Mouse (Mus musculus): ENCODE data around the gene Sgsm1. TPM values are rescaled to one million over a fixed set of nuclear protein-coding genes. Genes with fewer than 3 reads are reported as not detected.

Sgsm1 gene
- polyA plus RNA-seq, 1 experiment from 2014 or later = 3.7 TPM

DNA sequence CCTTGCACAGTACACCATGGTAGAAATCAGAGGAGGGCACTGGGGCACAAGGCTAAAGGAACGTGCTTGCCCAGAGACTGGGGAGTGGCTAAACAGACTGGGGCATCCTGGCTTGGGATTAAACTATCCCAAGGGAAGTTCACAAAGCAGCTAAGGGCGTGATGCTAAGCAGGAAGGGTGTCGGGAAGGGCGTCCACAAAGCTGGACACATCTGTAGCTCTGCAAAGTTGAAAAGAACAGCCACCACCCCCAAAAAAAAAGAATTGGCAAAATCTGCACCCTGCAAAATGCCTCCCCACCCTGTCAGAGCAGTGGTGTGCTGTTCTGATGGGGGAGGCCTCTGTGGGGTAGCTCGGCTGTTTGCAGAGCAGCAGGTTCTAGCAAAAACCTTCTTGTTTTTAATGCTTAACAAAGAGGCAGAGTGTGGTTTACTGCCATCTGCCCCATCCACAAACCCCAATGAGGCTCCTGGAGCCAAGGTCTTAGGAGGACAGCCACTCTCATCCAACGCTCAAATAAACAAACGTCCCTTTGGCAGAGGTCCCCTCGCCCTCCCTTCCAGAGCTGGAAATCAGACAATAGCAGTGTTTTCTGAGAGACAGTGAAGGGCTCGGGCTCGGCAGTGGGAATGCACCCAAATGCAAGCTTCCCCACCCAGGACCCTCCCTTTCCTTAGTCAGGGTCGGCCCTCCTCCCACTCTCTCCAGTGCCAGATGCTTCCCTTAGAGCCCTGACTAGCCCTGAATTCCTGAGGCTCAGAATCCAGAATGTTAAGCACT lies 101.8 kb downstream of the Sgsm1 start:
- H3K4me2 ChIP-seq (ENCODE audit: low read length) = peak overlapping the region; percentile 2; the same call in 1 of the 2 replicates
- no peaks in the 10 kb centered on the region for H3K36me3 ChIP-seq (ENCODE audit: insufficient read depth, low read length)
- 38% methylated on average over 11 of the region's 11 CpGs for WGBS
- H3K4me1 ChIP-seq (replicated peaks; ENCODE audit: insufficient read depth, low read length) = peaks cover 27% of the 10 kb centered on the region
- peak overlapping the region; percentile 85 for H3K27ac ChIP-seq
- H3K9me3 ChIP-seq (replicated peaks; ENCODE audit: low read length) = no peaks in the 10 kb centered on the region
- ATAC-seq (replicated peaks; ENCODE audit: low FRiP score, low read depth) (no peak; the same call in 1 of the 2 replicates), DNase-seq (ENCODE audit: low spot score) (peak; percentile 89)
- 0 out of 2 replicates have a peak overlapping the region, but pooled peaks have one; percentile 18 for H3K9ac ChIP-seq (ENCODE audit: low read depth, low read length)
- H3K4me3 ChIP-seq (replicated peaks; ENCODE audit: low read depth, low read length) = no peak overlapping the region
- no peaks in the 10 kb centered on the region for H3K27me3 ChIP-seq (ENCODE audit: insufficient read depth, low read length)
- TF ChIP-seq CTCF (IDR thresholded peaks at IDR 0.05; ENCODE audit: low read depth) = no peak

DNA sequence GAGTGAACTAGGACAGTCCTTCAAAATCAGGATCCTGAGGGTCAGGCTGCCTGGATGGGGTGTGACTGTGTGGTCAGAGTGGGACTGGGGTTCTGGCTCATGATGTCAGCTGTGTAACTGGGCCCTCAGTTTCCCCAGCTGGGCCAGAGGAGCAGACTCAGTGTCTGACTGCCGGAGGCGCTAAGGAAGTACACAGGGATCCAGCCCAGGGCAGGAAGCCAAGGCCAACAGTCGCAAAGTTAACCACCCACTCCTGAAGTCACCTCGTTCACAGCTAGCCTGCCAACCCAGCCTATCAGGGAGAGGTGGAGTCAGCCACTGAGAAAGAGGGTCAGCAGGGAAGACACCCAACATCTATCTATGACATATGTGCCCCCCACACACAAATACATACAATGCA lies 102.5 kb downstream of the Sgsm1 start:
- WGBS = 47% methylated on average over 4 of the region's 4 CpGs
- 0 out of 2 replicates have a peak, but pooled peaks cover 2% of the 10 kb centered on the region for H3K36me3 ChIP-seq (ENCODE audit: insufficient read depth, low read length)
- H3K9me3 ChIP-seq (replicated peaks; ENCODE audit: low read length) = no peaks in the 10 kb centered on the region
- TF ChIP-seq CTCF (IDR thresholded peaks at IDR 0.05; ENCODE audit: low read depth) = no peak
- H3K27ac ChIP-seq = peak overlapping the region; percentile 85
- ATAC-seq (replicated peaks; ENCODE audit: low FRiP score, low read depth) (no peak), DNase-seq (ENCODE audit: low spot score) (no peak)
- no peak overlapping the region for H3K4me2 ChIP-seq (ENCODE audit: low read length)
- no peak overlapping the region for H3K9ac ChIP-seq (ENCODE audit: low read depth, low read length)
- H3K4me1 ChIP-seq (replicated peaks; ENCODE audit: insufficient read depth, low read length) = peaks cover 27% of the 10 kb centered on the region
- H3K4me3 ChIP-seq (replicated peaks; ENCODE audit: low read depth, low read length) = no peak overlapping the region
- H3K27me3 ChIP-seq (ENCODE audit: insufficient read depth, low read length) = no peaks in the 10 kb centered on the region

DNA sequence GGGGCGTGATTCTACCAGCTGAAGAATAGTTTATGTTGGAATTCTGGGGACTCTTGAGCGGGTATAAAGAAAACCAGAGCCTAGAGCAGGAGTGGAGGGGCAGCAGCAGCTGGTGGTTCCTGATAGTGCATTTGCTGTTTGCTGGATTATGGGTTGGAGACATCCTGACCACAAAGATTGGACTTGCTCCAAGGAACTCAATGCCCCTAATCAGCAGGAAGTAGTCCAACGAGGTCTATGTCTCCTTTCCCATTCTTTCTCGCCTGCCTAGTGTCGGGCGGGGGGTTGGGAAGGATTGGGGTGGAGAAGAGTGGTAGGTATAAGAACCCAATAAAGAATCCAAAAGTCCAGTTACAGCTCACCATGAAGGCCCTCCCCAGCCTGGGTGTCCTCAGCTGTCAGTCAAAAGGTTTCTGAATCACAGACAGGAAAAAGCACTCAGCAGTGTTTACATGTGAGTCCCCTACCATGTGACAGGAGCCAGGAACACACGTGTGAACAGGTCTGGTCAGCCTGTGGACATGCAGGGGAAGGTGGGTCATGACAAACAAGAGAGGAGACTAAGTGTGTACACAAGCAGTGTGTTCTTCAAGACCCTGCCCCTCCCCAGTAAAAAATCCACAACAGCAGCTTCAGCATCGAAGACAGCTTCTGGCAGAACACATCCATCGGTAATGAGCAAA lies 103.8 kb downstream of the Sgsm1 start:
- H3K27me3 ChIP-seq (ENCODE audit: insufficient read depth, low read length) = no peaks in the 10 kb centered on the region
- TF ChIP-seq CTCF (IDR thresholded peaks at IDR 0.05; ENCODE audit: low read depth) = no peak
- H3K9me3 ChIP-seq (replicated peaks; ENCODE audit: low read length) = no peaks in the 10 kb centered on the region
- H3K27ac ChIP-seq = peak overlapping the region; percentile 48
- no peak for DNase-seq (ENCODE audit: low spot score)
- H3K4me3 ChIP-seq (replicated peaks; ENCODE audit: low read depth, low read length) = no peak overlapping the region
- no peak overlapping the region for H3K9ac ChIP-seq (ENCODE audit: low read depth, low read length)
- WGBS = 49% methylated on average over 9 of the region's 9 CpGs
- peaks cover 22% of the 10 kb centered on the region for H3K4me1 ChIP-seq (replicated peaks; ENCODE audit: insufficient read depth, low read length)
- H3K4me2 ChIP-seq (ENCODE audit: low read length) = no peak overlapping the region
- H3K36me3 ChIP-seq (ENCODE audit: insufficient read depth, low read length) = 0 out of 2 replicates have a peak, but pooled peaks cover 2% of the 10 kb centered on the region
- ATAC-seq (replicated peaks; ENCODE audit: low FRiP score, low read depth) = no peak

DNA sequence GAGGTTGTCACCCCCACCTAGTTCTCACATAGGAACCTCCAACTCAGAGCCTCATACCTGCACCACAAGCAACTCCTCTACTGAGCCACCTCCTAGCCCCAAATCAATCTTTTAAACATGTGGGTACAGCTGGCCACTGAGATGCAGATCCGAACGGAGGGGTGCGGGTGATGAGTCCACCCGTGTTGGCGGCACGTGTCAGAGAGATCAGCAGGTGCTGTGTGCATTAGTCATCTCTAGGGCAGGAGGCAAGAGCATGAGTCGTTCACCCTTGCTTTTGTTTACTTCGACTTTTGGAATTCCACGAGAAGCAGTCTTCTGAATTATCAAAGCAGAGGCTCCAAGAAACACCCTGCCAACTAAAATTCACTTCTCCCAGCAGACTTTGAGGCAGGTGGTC lies 106.4 kb downstream of the Sgsm1 start:
- Histone ChIP-seq H3K9ac (ENCODE audit: low read depth, low read length) (no peak overlapping the region), H3K4me1 (replicated peaks; ENCODE audit: insufficient read depth, low read length) (peaks cover 12% of the 10 kb centered on the region), H3K27ac (no peak overlapping the region), H3K36me3 (ENCODE audit: insufficient read depth, low read length) (0 out of 2 replicates have a peak, but pooled peaks cover 2% of the 10 kb centered on the region), H3K9me3 (replicated peaks; ENCODE audit: low read length) (no peaks in the 10 kb centered on the region), H3K27me3 (ENCODE audit: insufficient read depth, low read length) (no peaks in the 10 kb centered on the region), H3K4me2 (ENCODE audit: low read length) (no peak overlapping the region), H3K4me3 (replicated peaks; ENCODE audit: low read depth, low read length) (no peak overlapping the region)
- no peak for TF ChIP-seq CTCF (IDR thresholded peaks at IDR 0.05; ENCODE audit: low read depth)
- DNase-seq (ENCODE audit: low spot score) (no peak), ATAC-seq (replicated peaks; ENCODE audit: low FRiP score, low read depth) (no peak)
- WGBS = 84% methylated on average over 9 of the region's 9 CpGs

DNA sequence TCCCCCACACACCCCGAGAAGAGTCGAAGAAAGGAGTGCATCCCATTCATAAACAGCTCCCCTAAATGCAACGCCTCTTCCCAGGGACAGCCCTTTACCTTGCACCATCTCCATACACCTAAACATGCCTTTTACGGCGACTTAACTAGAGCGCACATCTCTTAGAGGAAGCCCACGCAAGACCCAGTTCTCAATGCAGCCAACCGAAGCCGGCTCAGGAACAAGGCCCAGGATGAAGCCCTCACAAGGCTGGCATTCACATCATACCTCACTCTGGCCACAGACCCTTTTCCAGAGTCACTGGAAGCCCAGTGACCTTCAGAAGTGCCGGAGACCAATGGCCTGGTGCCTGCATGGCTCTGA lies 110.8 kb downstream of the Sgsm1 start:
- no peak for ATAC-seq (replicated peaks; ENCODE audit: low FRiP score, low read depth)
- WGBS = 72% methylated on average over 10 of the region's 10 CpGs
- Histone ChIP-seq H3K9ac (ENCODE audit: low read depth, low read length) (no peak overlapping the region), H3K27ac (0 out of 2 replicates have a peak overlapping the region, but pooled peaks have one; percentile 54), H3K4me3 (replicated peaks; ENCODE audit: low read depth, low read length) (no peak overlapping the region), H3K4me2 (ENCODE audit: low read length) (no peak overlapping the region), H3K36me3 (ENCODE audit: insufficient read depth, low read length) (0 out of 2 replicates have a peak, but pooled peaks cover 2% of the 10 kb centered on the region), H3K4me1 (replicated peaks; ENCODE audit: insufficient read depth, low read length) (0 out of 2 replicates have a peak, but pooled peaks cover 4% of the 10 kb centered on the region), H3K9me3 (replicated peaks; ENCODE audit: low read length) (no peaks in the 10 kb centered on the region), H3K27me3 (ENCODE audit: insufficient read depth, low read length) (no peaks in the 10 kb centered on the region)
- DNase-seq (ENCODE audit: low spot score) = no peak
- TF ChIP-seq CTCF (IDR thresholded peaks at IDR 0.05; ENCODE audit: low read depth) = no peak

DNA sequence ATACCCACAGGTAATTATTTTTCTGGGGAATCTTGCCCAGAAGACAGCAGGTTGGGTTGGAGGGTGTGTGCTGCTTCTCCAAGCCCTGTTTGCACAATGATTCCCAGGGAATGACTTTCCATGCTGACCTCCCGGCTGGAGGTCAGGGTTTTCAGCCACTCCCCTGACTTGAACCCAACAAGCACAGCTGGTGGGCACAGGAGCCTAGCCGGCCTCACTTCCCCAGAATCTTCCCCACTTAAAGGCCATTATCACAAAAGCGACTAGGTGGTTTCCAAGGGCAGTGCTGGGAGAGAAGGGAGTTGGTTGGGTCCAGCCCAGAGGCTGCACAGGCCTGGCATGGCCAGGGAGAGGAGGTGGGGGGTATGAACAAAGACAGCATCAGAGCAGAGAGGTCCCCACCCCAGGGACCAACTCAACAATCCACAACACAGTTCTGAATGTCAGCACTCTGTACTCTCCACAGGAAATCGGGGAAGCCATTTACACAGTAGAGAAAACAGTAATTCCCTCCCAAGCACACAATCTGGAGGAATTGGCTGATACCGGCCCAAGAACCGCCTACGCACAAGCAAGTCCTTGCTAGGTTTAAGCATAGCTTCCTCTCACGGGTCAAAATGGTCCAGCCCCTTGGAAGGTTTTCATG lies 111.3 kb downstream of the Sgsm1 start:
- Histone ChIP-seq H3K27ac (peak overlapping the region; percentile 54; the same call in 1 of the 2 replicates), H3K27me3 (ENCODE audit: insufficient read depth, low read length) (no peaks in the 10 kb centered on the region), H3K36me3 (ENCODE audit: insufficient read depth, low read length) (0 out of 2 replicates have a peak, but pooled peaks cover 2% of the 10 kb centered on the region), H3K4me1 (replicated peaks; ENCODE audit: insufficient read depth, low read length) (0 out of 2 replicates have a peak, but pooled peaks cover 4% of the 10 kb centered on the region), H3K4me3 (replicated peaks; ENCODE audit: low read depth, low read length) (no peak overlapping the region), H3K9me3 (replicated peaks; ENCODE audit: low read length) (no peaks in the 10 kb centered on the region), H3K9ac (ENCODE audit: low read depth, low read length) (no peak overlapping the region), H3K4me2 (ENCODE audit: low read length) (no peak overlapping the region)
- DNase-seq (ENCODE audit: low spot score) = no peak
- ATAC-seq (replicated peaks; ENCODE audit: low FRiP score, low read depth) = no peak
- TF ChIP-seq CTCF (IDR thresholded peaks at IDR 0.05; ENCODE audit: low read depth) = no peak
- WGBS = 42% methylated on average over 8 of the region's 8 CpGs

All from kidney, postnatal 0 days (tissue).